Mouse (Mus musculus): ENCODE measurements around the gene Gm20708. TPM values are rescaled to one million over a fixed set of nuclear protein-coding genes. Genes with fewer than 3 reads are reported as not detected.

The Gm20708 gene
- polyA plus RNA-seq, 1 experiment = 0.16 TPM

- peak overlapping the region; percentile 89 for H3K4me3 ChIP-seq (replicated peaks)
- peaks cover 39% of the 10 kb centered on the region for H3K36me3 ChIP-seq (ENCODE audit: control insufficient read depth)
- H3K4me1 ChIP-seq (ENCODE audit: control insufficient read depth) = peaks cover 59% of the 10 kb centered on the region
- no peaks in the 10 kb centered on the region; the same call in 1 of the 2 replicates for H3K27me3 ChIP-seq (ENCODE audit: control insufficient read depth)
- no peaks in the 10 kb centered on the region for H3K9me3 ChIP-seq (ENCODE audit: control insufficient read depth, low read length)
- TF ChIP-seq TAL1 (IDR thresholded peaks at IDR 0.05; ENCODE audit: low read length) (no peak), GATA1 (IDR thresholded peaks at IDR 0.05; ENCODE audit: low read length) (no peak)
Measured at GRCm38 (mm10) chr11:117848271-117848984, 39.0 kb downstream of the Gm20708 start.

- no peak for TF ChIP-seq GATA1 (IDR thresholded peaks at IDR 0.05; ENCODE audit: low read length)
- TF ChIP-seq TAL1 (IDR thresholded peaks at IDR 0.05; ENCODE audit: low read length) = no peak
- H3K4me1 ChIP-seq (ENCODE audit: control insufficient read depth) = peaks cover 61% of the 10 kb centered on the region
Measured at GRCm38 (mm10) chr11:117848985-117849671, 39.7 kb downstream of the Gm20708 start, which contains the start of gene Birc5. Gene Birc5, plus strand, starts transcription at chr11:117849251.

GRCm38 (mm10) chr11:117852875-117853274, 43.4 kb downstream of the Gm20708 start:
- TF ChIP-seq TAL1 (IDR thresholded peaks at IDR 0.05; ENCODE audit: low read length) = no peak
- TF ChIP-seq GATA1 (IDR thresholded peaks at IDR 0.05; ENCODE audit: low read length) = no peak
- Histone ChIP-seq H3K4me1 (ENCODE audit: control insufficient read depth) (peaks cover 62% of the 10 kb centered on the region), H3K36me3 (ENCODE audit: control insufficient read depth) (peaks cover 84% of the 10 kb centered on the region), H3K9me3 (ENCODE audit: control insufficient read depth, low read length) (peaks cover 15% of the 10 kb centered on the region), H3K27me3 (ENCODE audit: control insufficient read depth) (peaks cover 6% of the 10 kb centered on the region; the same call in 1 of the 2 replicates), H3K4me3 (replicated peaks) (no peak overlapping the region)

More at GRCm38 (mm10) chr11:117848985-117849671, 39.7 kb downstream of the Gm20708 start, which contains the start of gene Birc5:
- Histone ChIP-seq H3K9me3 (ENCODE audit: control insufficient read depth, low read length) (no peaks in the 10 kb centered on the region), H3K4me3 (replicated peaks) (peak within 1 kb of the TSS; percentile 89), H3K27me3 (ENCODE audit: control insufficient read depth) (no peaks in the 10 kb centered on the region; the same call in 1 of the 2 replicates), H3K36me3 (ENCODE audit: control insufficient read depth) (peaks cover 46% of the 10 kb centered on the region)

GRCm38 (mm10) chr11:117854241-117854640, 44.8 kb downstream of the Gm20708 start:
- TF ChIP-seq GATA1 (IDR thresholded peaks at IDR 0.05; ENCODE audit: low read length) (no peak), TAL1 (IDR thresholded peaks at IDR 0.05; ENCODE audit: low read length) (no peak)
- H3K9me3 ChIP-seq (ENCODE audit: control insufficient read depth, low read length) = peaks cover 15% of the 10 kb centered on the region
- H3K4me1 ChIP-seq (ENCODE audit: control insufficient read depth) = peaks cover 55% of the 10 kb centered on the region
- peaks cover 97% of the 10 kb centered on the region for H3K36me3 ChIP-seq (ENCODE audit: control insufficient read depth)
- peaks cover 15% of the 10 kb centered on the region for H3K27me3 ChIP-seq (ENCODE audit: control insufficient read depth)
- no peak overlapping the region for H3K4me3 ChIP-seq (replicated peaks)

GRCm38 (mm10) chr11:117855360-117855759, 45.9 kb downstream of the Gm20708 start:
- H3K36me3 ChIP-seq (ENCODE audit: control insufficient read depth) = peaks cover 90% of the 10 kb centered on the region
- peaks cover 15% of the 10 kb centered on the region for H3K9me3 ChIP-seq (ENCODE audit: control insufficient read depth, low read length)
- H3K4me1 ChIP-seq (ENCODE audit: control insufficient read depth) = peaks cover 55% of the 10 kb centered on the region
- TF ChIP-seq TAL1 (IDR thresholded peaks at IDR 0.05; ENCODE audit: low read length) = no peak
- TF ChIP-seq GATA1 (IDR thresholded peaks at IDR 0.05; ENCODE audit: low read length) = no peak
- no peak overlapping the region for H3K4me3 ChIP-seq (replicated peaks)
- peaks cover 26% of the 10 kb centered on the region for H3K27me3 ChIP-seq (ENCODE audit: control insufficient read depth)

GRCm38 (mm10) chr11:117855975-117856374, 46.5 kb downstream of the Gm20708 start:
- peaks cover 83% of the 10 kb centered on the region for H3K36me3 ChIP-seq (ENCODE audit: control insufficient read depth)
- peaks cover 52% of the 10 kb centered on the region for H3K4me1 ChIP-seq (ENCODE audit: control insufficient read depth)
- no peak for TF ChIP-seq TAL1 (IDR thresholded peaks at IDR 0.05; ENCODE audit: low read length)
- TF ChIP-seq GATA1 (IDR thresholded peaks at IDR 0.05; ENCODE audit: low read length) = no peak
- H3K4me3 ChIP-seq (replicated peaks) = no peak overlapping the region
- H3K27me3 ChIP-seq (ENCODE audit: control insufficient read depth) = peaks cover 32% of the 10 kb centered on the region
- peaks cover 15% of the 10 kb centered on the region for H3K9me3 ChIP-seq (ENCODE audit: control insufficient read depth, low read length)

GRCm38 (mm10) chr11:117857462-117857861, 48.0 kb downstream of the Gm20708 start:
- no peak overlapping the region for H3K4me3 ChIP-seq (replicated peaks)
- H3K27me3 ChIP-seq (ENCODE audit: control insufficient read depth) = peaks cover 47% of the 10 kb centered on the region
- TF ChIP-seq TAL1 (IDR thresholded peaks at IDR 0.05; ENCODE audit: low read length) (no peak), GATA1 (IDR thresholded peaks at IDR 0.05; ENCODE audit: low read length) (no peak)
- peaks cover 39% of the 10 kb centered on the region for H3K4me1 ChIP-seq (ENCODE audit: control insufficient read depth)
- H3K9me3 ChIP-seq (ENCODE audit: control insufficient read depth, low read length) = peaks cover 15% of the 10 kb centered on the region
- peaks cover 69% of the 10 kb centered on the region for H3K36me3 ChIP-seq (ENCODE audit: control insufficient read depth)

GRCm38 (mm10) chr11:117858392-117858791, 48.9 kb downstream of the Gm20708 start:
- Histone ChIP-seq H3K27me3 (ENCODE audit: control insufficient read depth) (peaks cover 56% of the 10 kb centered on the region), H3K4me3 (replicated peaks) (no peak overlapping the region), H3K36me3 (ENCODE audit: control insufficient read depth) (peaks cover 59% of the 10 kb centered on the region), H3K9me3 (ENCODE audit: control insufficient read depth, low read length) (peaks cover 15% of the 10 kb centered on the region), H3K4me1 (ENCODE audit: control insufficient read depth) (peaks cover 30% of the 10 kb centered on the region)
- TF ChIP-seq GATA1 (IDR thresholded peaks at IDR 0.05; ENCODE audit: low read length) (no peak), TAL1 (IDR thresholded peaks at IDR 0.05; ENCODE audit: low read length) (no peak)

- TF ChIP-seq GATA1 (IDR thresholded peaks at IDR 0.05; ENCODE audit: low read length) (no peak), TAL1 (IDR thresholded peaks at IDR 0.05; ENCODE audit: low read length) (no peak)
- Histone ChIP-seq H3K4me1 (ENCODE audit: control insufficient read depth) (peaks cover 24% of the 10 kb centered on the region), H3K36me3 (ENCODE audit: control insufficient read depth) (peaks cover 37% of the 10 kb centered on the region), H3K4me3 (replicated peaks) (no peak within 1 kb of the TSS), H3K27me3 (ENCODE audit: control insufficient read depth) (peaks cover 71% of the 10 kb centered on the region), H3K9me3 (ENCODE audit: control insufficient read depth, low read length) (peaks cover 15% of the 10 kb centered on the region)
Measured at GRCm38 (mm10) chr11:117860601-117861000, 51.1 kb downstream of the Gm20708 start, which contains the start of gene Tmem235. Gene Tmem235, plus strand, starts transcription at chr11:117860752.
